Mouse (Mus musculus) E14TG2a.4 (cell line): ENCODE results near the gene Cend1.

Source experiments
- CTCF ChIP-seq: conservative IDR thresholded peaks from 2 replicates; pipeline ENCODE4 v1.5.1; 2014; ENCODE audit warnings: low read length
- NANOG ChIP-seq: IDR thresholded peaks from 2 replicates; pipeline ENCODE4 v1.6.1; 2014; ENCODE audit warnings: borderline replicate concordance, low read length, mixed read lengths

- no peak for TF ChIP-seq CTCF
- TF ChIP-seq NANOG = no peak
Observed at GRCm38 (mm10) chr7:141392552-141393222, 36.6 kb downstream of the Cend1 start.
